Mouse (Mus musculus) embryonic facial prominence, embryonic 13.5 days (tissue): ENCODE measurements around the gene Arel1. TPM values are rescaled to one million over a fixed set of nuclear protein-coding genes. Genes with fewer than 3 reads are reported as not detected.

Experiments
- ATAC-seq: fragments of 200-750 bp; cut with Nextera tagmentation; 2 replicates; pipeline ENCODE4 v1.8.0; 2017; ENCODE audit warnings: low read depth; ENCODE audit not compliant: insufficient number of reproducible peaks, insufficient read depth, low FRiP score, low TSS enrichment
- H3K27ac ChIP-seq: fragments of 300-500 bp; sonication (generic); 2 replicates; pipeline ENCODE4 v1.5.1; 2015; ENCODE audit warnings: moderate library complexity, mild to moderate bottlenecking, inconsistent platforms
- H3K27me3 ChIP-seq: fragments of 300-500 bp; sonication (generic); 2 replicates; pipeline ENCODE4 v1.6.1; 2015; ENCODE audit warnings: mild to moderate bottlenecking, inconsistent platforms
- H3K36me3 ChIP-seq: fragments of 300-500 bp; sonication (generic); 2 replicates; pipeline ENCODE4 v1.6.1; 2015; ENCODE audit warnings: mild to moderate bottlenecking, inconsistent platforms
- H3K4me1 ChIP-seq: fragments of 300-500 bp; sonication (generic); 2 replicates; pipeline ENCODE4 v1.6.1; 2015; ENCODE audit warnings: inconsistent platforms
- H3K4me2 ChIP-seq: fragments of 300-500 bp; sonication (generic); 2 replicates; pipeline ENCODE4 v1.6.1; 2015; ENCODE audit warnings: moderate library complexity, mild to moderate bottlenecking, inconsistent platforms
- H3K4me3 ChIP-seq: fragments of 300-500 bp; sonication (generic); 2 replicates; pipeline ENCODE4 v1.5.1; 2015; ENCODE audit warnings: mild to moderate bottlenecking, inconsistent platforms
- H3K9ac ChIP-seq: fragments of 300-500 bp; sonication (generic); 2 replicates; pipeline ENCODE4 v1.6.1; 2015; ENCODE audit warnings: mild to moderate bottlenecking, inconsistent platforms
- H3K9me3 ChIP-seq: fragments of 300-500 bp; sonication (generic); 2 replicates; pipeline ENCODE4 v1.6.1; 2016; ENCODE audit warnings: inconsistent platforms
- WGBS: fragments of 180-500 bp; shearing (Covaris S2); methylation state at CpG from one replicate; pipeline ENCODE4 v1.1.7; 2015; ENCODE audit warnings: mixed read lengths; 5-methylcytosine and 5-hydroxymethylcytosine counted together
- polyA plus RNA-seq: library from polyadenylated mRNA; unstranded; fragments of >200 nt; fragmentation: Nextera tagmentation; extraction: Ambion mirVana; gene quantifications from 2 replicates; pipeline ENCODE4 v1.2.1, GENCODE M21; 2015

Gene Arel1
- polyA plus RNA-seq, 1 experiment from 2014 or later, result 16.3 TPM

- ATAC-seq, result no peak
- 87% methylated on average over 9 of the region's 9 CpGs for WGBS
These were observed 25.7 kb downstream of the Arel1 start for GRCm38 (mm10) chr12:84944813-84945553.

GRCm38 (mm10) chr12:84944150-84944812 is 26.4 kb downstream of the Arel1 start:
- Histone ChIP-seq H3K4me3 (no peak overlapping the region), H3K27ac (no peak overlapping the region), H3K36me3 (peaks cover 78% of the 10 kb centered on the region), H3K4me2 (no peak overlapping the region), H3K27me3 (no peaks in the 10 kb centered on the region), H3K9me3 (no peaks in the 10 kb centered on the region), H3K9ac (no peak overlapping the region), H3K4me1 (no peaks in the 10 kb centered on the region)
- no peak for ATAC-seq
- WGBS, result 86% methylated on average over 4 of the region's 4 CpGs

More at GRCm38 (mm10) chr12:84944813-84945553, 25.7 kb downstream of the Arel1 start:
- no peaks in the 10 kb centered on the region for H3K9me3 ChIP-seq
- H3K4me2 ChIP-seq, result no peak overlapping the region
- H3K4me1 ChIP-seq, result no peaks in the 10 kb centered on the region
- H3K9ac ChIP-seq, result no peak overlapping the region
- H3K4me3 ChIP-seq, result no peak overlapping the region
- H3K27me3 ChIP-seq, result no peaks in the 10 kb centered on the region
- no peak overlapping the region for H3K27ac ChIP-seq
- peaks cover 78% of the 10 kb centered on the region for H3K36me3 ChIP-seq

GRCm38 (mm10) chr12:84943006-84943952 is 27.4 kb downstream of the Arel1 start:
- Histone ChIP-seq H3K9me3 (no peaks in the 10 kb centered on the region), H3K4me3 (no peak overlapping the region), H3K9ac (no peak overlapping the region), H3K36me3 (peaks cover 82% of the 10 kb centered on the region), H3K4me2 (no peak overlapping the region), H3K27me3 (no peaks in the 10 kb centered on the region), H3K27ac (no peak overlapping the region), H3K4me1 (no peaks in the 10 kb centered on the region)
- 85% methylated on average over 21 of the region's 21 CpGs for WGBS
- ATAC-seq, result no peak

- no peaks in the 10 kb centered on the region for H3K27me3 ChIP-seq
- H3K4me2 ChIP-seq, result no peak overlapping the region
- no peak overlapping the region for H3K4me3 ChIP-seq
- H3K36me3 ChIP-seq, result peaks cover 73% of the 10 kb centered on the region
- 94% methylated on average over 13 of the region's 13 CpGs for WGBS
- ATAC-seq, result no peak
- H3K27ac ChIP-seq, result no peak overlapping the region
- H3K4me1 ChIP-seq, result no peaks in the 10 kb centered on the region
- no peak overlapping the region for H3K9ac ChIP-seq
- H3K9me3 ChIP-seq, result no peaks in the 10 kb centered on the region
These were observed 29.0 kb downstream of the Arel1 start for GRCm38 (mm10) chr12:84941717-84942116.

GRCm38 (mm10) chr12:84940343-84940742 is 30.4 kb downstream of the Arel1 start:
- Histone ChIP-seq H3K4me1 (no peaks in the 10 kb centered on the region), H3K27ac (no peak overlapping the region), H3K4me3 (no peak overlapping the region), H3K9me3 (no peaks in the 10 kb centered on the region), H3K4me2 (no peak overlapping the region), H3K27me3 (no peaks in the 10 kb centered on the region), H3K9ac (no peak overlapping the region), H3K36me3 (peaks cover 72% of the 10 kb centered on the region)
- no peak for ATAC-seq
- 93% methylated on average over 7 of the region's 7 CpGs for WGBS

- Histone ChIP-seq H3K36me3 (peaks cover 73% of the 10 kb centered on the region), H3K27me3 (no peaks in the 10 kb centered on the region), H3K4me2 (no peak overlapping the region), H3K27ac (no peak overlapping the region), H3K9me3 (no peaks in the 10 kb centered on the region), H3K4me1 (no peaks in the 10 kb centered on the region), H3K4me3 (no peak overlapping the region), H3K9ac (no peak overlapping the region)
- WGBS, result 94% methylated on average over 7 of the region's 7 CpGs
- no peak for ATAC-seq
These were observed 31.6 kb downstream of the Arel1 start for GRCm38 (mm10) chr12:84939117-84939516.

- no peak overlapping the region for H3K27ac ChIP-seq
- no peak overlapping the region for H3K4me2 ChIP-seq
- no peak overlapping the region for H3K4me3 ChIP-seq
- no peaks in the 10 kb centered on the region for H3K27me3 ChIP-seq
- H3K9ac ChIP-seq, result no peak overlapping the region
- H3K9me3 ChIP-seq, result no peaks in the 10 kb centered on the region
- peaks cover 76% of the 10 kb centered on the region for H3K36me3 ChIP-seq
- WGBS, result 80% methylated on average over 5 of the region's 5 CpGs
- no peak for ATAC-seq
- no peaks in the 10 kb centered on the region for H3K4me1 ChIP-seq
These were observed 35.4 kb downstream of the Arel1 start for GRCm38 (mm10) chr12:84935343-84935742.

- no peaks in the 10 kb centered on the region for H3K4me1 ChIP-seq
- 95% methylated on average over 6 of the region's 6 CpGs for WGBS
- no peak overlapping the region for H3K4me3 ChIP-seq
- H3K36me3 ChIP-seq, result peaks cover 84% of the 10 kb centered on the region
- no peak overlapping the region for H3K27ac ChIP-seq
- H3K9me3 ChIP-seq, result no peaks in the 10 kb centered on the region
- no peaks in the 10 kb centered on the region for H3K27me3 ChIP-seq
- no peak for ATAC-seq
- H3K9ac ChIP-seq, result no peak overlapping the region
- H3K4me2 ChIP-seq, result no peak overlapping the region
These were observed 38.5 kb downstream of the Arel1 start for GRCm38 (mm10) chr12:84932210-84932609.

- Histone ChIP-seq H3K36me3 (peaks cover 88% of the 10 kb centered on the region), H3K9me3 (no peaks in the 10 kb centered on the region), H3K4me1 (no peaks in the 10 kb centered on the region), H3K4me2 (no peak overlapping the region), H3K27me3 (no peaks in the 10 kb centered on the region), H3K4me3 (no peak overlapping the region), H3K9ac (no peak overlapping the region), H3K27ac (no peak overlapping the region)
- no peak for ATAC-seq
- WGBS, result 90% methylated on average over 6 of the region's 6 CpGs
These were observed 44.2 kb downstream of the Arel1 start for GRCm38 (mm10) chr12:84926542-84926941.

GRCm38 (mm10) chr12:84924324-84924723 is 46.4 kb downstream of the Arel1 start:
- no peak overlapping the region for H3K27ac ChIP-seq
- H3K9ac ChIP-seq, result no peak overlapping the region
- H3K4me2 ChIP-seq, result no peak overlapping the region
- no peak overlapping the region for H3K4me3 ChIP-seq
- peaks cover 88% of the 10 kb centered on the region for H3K36me3 ChIP-seq
- no peaks in the 10 kb centered on the region for H3K4me1 ChIP-seq
- no peaks in the 10 kb centered on the region for H3K9me3 ChIP-seq
- no peaks in the 10 kb centered on the region for H3K27me3 ChIP-seq
- ATAC-seq, result no peak
- 94% methylated on average over 5 of the region's 5 CpGs for WGBS

- Histone ChIP-seq H3K36me3 (peaks cover 90% of the 10 kb centered on the region), H3K27ac (no peak overlapping the region), H3K4me3 (no peak overlapping the region), H3K4me1 (no peaks in the 10 kb centered on the region), H3K27me3 (no peaks in the 10 kb centered on the region), H3K9me3 (no peaks in the 10 kb centered on the region), H3K4me2 (no peak overlapping the region), H3K9ac (no peak overlapping the region)
- ATAC-seq, result no peak
- 81% methylated on average over 8 of the region's 8 CpGs for WGBS
These were observed 48.8 kb downstream of the Arel1 start for GRCm38 (mm10) chr12:84921881-84922419.
